ENCODE assay signal across 9 mouse cellular contexts in genomic region chr5:134436782-134437458, GRCm38 (mm10). TPM values are rescaled to one million over a fixed set of nuclear protein-coding genes. Genes with fewer than 3 reads are reported as not detected.
DNase-seq lines count a peak whose midpoint lies in the region; ATAC-seq and TF ChIP-seq lines count a peak whose summit lies in the region.
"Had no signal": no experiment of that assay in that cellular context is flagged by ENCODE, and none has a peak within 500 bp of the region (broad histone marks: within the 10 kb centered on the region; RNA-seq: fewer than 3 reads in every experiment).

No protein-coding gene starts in this region.

- H3K9me3 ChIP-seq in limb, embryonic 13.5 days, result no peaks in the 10 kb centered on the region
- no peaks in the 10 kb centered on the region for H3K9me3 ChIP-seq in limb, embryonic 10.5 days (replicated peaks)
- H3K9me3 ChIP-seq in hindbrain, embryonic 14.5 days (ENCODE audit: control insufficient read depth, low read length), result no peaks in the 10 kb centered on the region
- H3K9me3 ChIP-seq: limb, embryonic 12.5 days had no signal

- DNase-seq in heart, adult 2 months, result no peak
- DNase-seq in heart, adult 11 months, result no peak
- DNase-seq in limb, embryonic 10.5 days (ENCODE audit: low spot score), result no peak
- DNase-seq in hindbrain, embryonic 14.5 days (ENCODE audit: low spot score), result no peak
- no peak for DNase-seq in left cerebral cortex, postnatal 36 days (ENCODE audit: low spot score in 2 of 2)
- DNase-seq in thymus, postnatal 10 days (ENCODE audit: low spot score in 2 of 2), result no peak

- 70% methylated on average over 13 of the region's 13 CpGs for WGBS in heart, adult 2 months
- 78% methylated on average over 13 of the region's 13 CpGs for WGBS in limb, embryonic 13.5 days
- WGBS in limb, embryonic 10.5 days, result 93% methylated on average over 13 of the region's 13 CpGs
- 89% methylated on average over 13 of the region's 13 CpGs for WGBS in hindbrain, embryonic 14.5 days
- WGBS in small intestine, adult 2 months, result 43% methylated on average over 13 of the region's 13 CpGs

- no peak overlapping the region for H3K4me2 ChIP-seq in limb, embryonic 13.5 days (replicated peaks)
- no peak overlapping the region for H3K4me2 ChIP-seq in hindbrain, embryonic 14.5 days (replicated peaks)
- H3K4me2 ChIP-seq: limb, embryonic 12.5 days had no signal

- peak overlapping the region; percentile 33; the same call in 1 of the 2 replicates for H3K27ac ChIP-seq in heart, adult 2 months
- peak overlapping the region; percentile 39; the same call in 1 of the 2 replicates for H3K27ac ChIP-seq in limb, embryonic 13.5 days
- no peak overlapping the region for H3K27ac ChIP-seq in limb, embryonic 10.5 days
- H3K27ac ChIP-seq in hindbrain, embryonic 14.5 days, result peak overlapping the region; percentile 79; the same call in 1 of the 2 replicates
- H3K27ac ChIP-seq in small intestine, adult 2 months (ENCODE audit: insufficient read depth, low read depth, low read length), result peak overlapping the region; percentile 81

- no peak overlapping the region for H3K4me3 ChIP-seq in heart, adult 2 months
- H3K4me3 ChIP-seq in limb, embryonic 13.5 days, result no peak overlapping the region
- no peak overlapping the region for H3K4me3 ChIP-seq in limb, embryonic 10.5 days
- no peak overlapping the region for H3K4me3 ChIP-seq in hindbrain, embryonic 14.5 days (replicated peaks; ENCODE audit: low read length)
- no peak overlapping the region for H3K4me3 ChIP-seq in small intestine, adult 2 months (ENCODE audit: low read depth, low read length)
- H3K4me3 ChIP-seq: limb, embryonic 12.5 days had no signal

- no peaks in the 10 kb centered on the region for H3K27me3 ChIP-seq in heart, adult 2 months (ENCODE audit: control insufficient read depth, insufficient read depth, low read length)
- no peaks in the 10 kb centered on the region for H3K27me3 ChIP-seq in limb, embryonic 13.5 days
- H3K27me3 ChIP-seq in limb, embryonic 10.5 days (ENCODE audit: low read depth, poor library complexity, severe bottlenecking), result no peaks in the 10 kb centered on the region
- no peaks in the 10 kb centered on the region for H3K27me3 ChIP-seq in hindbrain, embryonic 14.5 days (ENCODE audit: control insufficient read depth, insufficient read depth, low read length)
- H3K27me3 ChIP-seq in small intestine, adult 2 months (ENCODE audit: control insufficient read depth, insufficient read depth, low read length), result no peaks in the 10 kb centered on the region
- H3K27me3 ChIP-seq: limb, embryonic 12.5 days had no signal

- peaks cover 19% of the 10 kb centered on the region for H3K4me1 ChIP-seq in heart, adult 2 months (ENCODE audit: control insufficient read depth, insufficient read depth, low read length)
- peaks cover 66% of the 10 kb centered on the region for H3K4me1 ChIP-seq in limb, embryonic 13.5 days
- peaks cover 39% of the 10 kb centered on the region for H3K4me1 ChIP-seq in limb, embryonic 10.5 days
- H3K4me1 ChIP-seq in hindbrain, embryonic 14.5 days (replicated peaks; ENCODE audit: control insufficient read depth, insufficient read depth, low read length), result peaks cover 16% of the 10 kb centered on the region
- peaks cover 52% of the 10 kb centered on the region for H3K4me1 ChIP-seq in small intestine, adult 2 months (ENCODE audit: control insufficient read depth, insufficient read depth, insufficient read length, low read length)

- no peak for TF ChIP-seq EP300 in heart, adult 2 months (IDR thresholded peaks at IDR 0.05; ENCODE audit: insufficient read depth, low read depth, low read length)

- 0 out of 2 replicates have a peak, but pooled peaks cover 2% of the 10 kb centered on the region for H3K79me2 ChIP-seq in heart, adult 2 months (replicated peaks; ENCODE audit: control insufficient read depth, insufficient read depth, low read length)

- no peak for TF ChIP-seq POLR2A in heart, adult 2 months (IDR thresholded peaks at IDR 0.05; ENCODE audit: insufficient read depth, low read depth, low read length)
- TF ChIP-seq POLR2A in small intestine, adult 2 months (IDR thresholded peaks at IDR 0.05; ENCODE audit: low read depth, low read length), result no peak

- ATAC-seq in limb, embryonic 13.5 days (ENCODE audit: low FRiP score, low read depth), result no peak
- ATAC-seq in hindbrain, embryonic 14.5 days (ENCODE audit: low FRiP score), result no peak

- no peak for TF ChIP-seq CTCF in heart, adult 2 months (IDR thresholded peaks at IDR 0.05)
- TF ChIP-seq CTCF in small intestine, adult 2 months (IDR thresholded peaks at IDR 0.05; ENCODE audit: extremely low read depth, insufficient read length, insufficient replicate concordance, low read depth, low read length), result no peak

- H3K36me3 ChIP-seq in heart, adult 2 months (ENCODE audit: control insufficient read depth, insufficient read depth, low read length), result no peaks in the 10 kb centered on the region
- H3K36me3 ChIP-seq in limb, embryonic 13.5 days, result peaks cover 36% of the 10 kb centered on the region
- peaks cover 81% of the 10 kb centered on the region for H3K36me3 ChIP-seq in limb, embryonic 10.5 days
- no peaks in the 10 kb centered on the region for H3K36me3 ChIP-seq in hindbrain, embryonic 14.5 days (replicated peaks; ENCODE audit: control insufficient read depth, insufficient read depth)
- H3K36me3 ChIP-seq in small intestine, adult 2 months (ENCODE audit: control insufficient read depth, insufficient read depth, low read length), result no peaks in the 10 kb centered on the region

- no peak overlapping the region for H3K9ac ChIP-seq in heart, adult 2 months (ENCODE audit: low read depth, low read length)
- H3K9ac ChIP-seq in limb, embryonic 13.5 days, result peak overlapping the region; percentile 13; the same call in 1 of the 2 replicates
- H3K9ac ChIP-seq in hindbrain, embryonic 14.5 days, result no peak overlapping the region

- intact Hi-C loops in heart, adult 2 months (cut with DNase I), result loop anchor here (2.0 kb wide), 1 partner anchor 18 kb away; no protein-coding TSS in a partner anchor
- intact Hi-C loops in left cerebral cortex, postnatal 36 days (cut with DNase I), result no loop called here

RNA-seq across cellular contexts. Expression of gene Gtf2ird1, which starts 19.6 kb away (rescaled TPM):
- total RNA-seq in heart, adult 2 months (2021), result 10 to 100 TPM; 23.8 to 26.4 TPM
- 13.4 and 18.0 TPM in 2 replicates for polyA plus RNA-seq in heart, adult 2 months (2012; rRNA removed)
- 137 and 141 TPM in 2 replicates for polyA plus RNA-seq in limb, embryonic 13.5 days (2015; fragmentation: Nextera tagmentation; extraction: Ambion mirVana)
- polyA plus RNA-seq in limb, embryonic 10.5 days (2016; fragmentation: Nextera tagmentation; extraction: Ambion mirVana), result 131 and 153 TPM in 2 replicates
- polyA plus RNA-seq in hindbrain, embryonic 14.5 days (2014; fragmentation: Nextera tagmentation; extraction: Ambion mirVana), result 57.1 and 57.3 TPM in 2 replicates
- polyA plus RNA-seq in small intestine, adult 2 months (2012; rRNA removed), result 25.0 and 40.4 TPM in 2 replicates
- 10 to 100 TPM; 38.5 to 57.8 TPM for total RNA-seq in left cerebral cortex, postnatal 36 days (2021)
